Comparison of ENCODE assay signal across 7 mouse cellular contexts in the genomic region with DNA sequence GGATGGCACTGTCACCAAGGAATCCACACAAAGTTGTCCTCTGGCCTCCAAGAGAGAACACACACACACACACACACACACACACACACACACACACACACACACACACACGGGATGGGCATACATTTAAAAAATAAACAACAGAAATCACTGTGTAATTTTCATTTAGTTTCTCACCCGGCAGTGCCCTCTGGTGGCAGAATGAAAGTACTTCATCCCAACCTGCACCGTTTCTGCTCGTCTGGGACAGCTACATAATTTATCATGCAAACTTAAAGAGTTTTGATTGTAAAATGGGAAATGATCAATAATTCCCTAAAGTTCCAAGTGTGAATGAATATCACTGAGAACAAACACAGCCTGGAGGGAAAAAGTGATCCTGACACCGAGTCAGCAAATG.
DNase-seq lines count a peak whose midpoint lies in the region; ATAC-seq and TF ChIP-seq lines count a peak whose summit lies in the region.

No protein-coding gene starts in this region.

- H3ac ChIP-seq in C2C12 (ENCODE audit: control insufficient read depth, insufficient read length, low read depth), result no peak overlapping the region

- DNase-seq in hindbrain, embryonic 11.5 days (ENCODE audit: low spot score), result peak; percentile 75
- peak; percentile 49 for DNase-seq in MEL (ENCODE audit: low read depth, low spot score)
- peak; percentile 61 to 69 for DNase-seq in cerebellum, postnatal 36 days
- DNase-seq in left cerebral cortex, postnatal 14 days (ENCODE audit: low spot score in 2 of 2), result peak; percentile 70 to 74
- peak; percentile 21 for DNase-seq in retina, postnatal 7 days (ENCODE audit: low read depth, low spot score)

- H3K79me2 ChIP-seq in C2C12 (ENCODE audit: control insufficient read depth, insufficient read depth), result no peaks in the 10 kb centered on the region
- H3K79me2 ChIP-seq in MEL (ENCODE audit: control insufficient read depth, insufficient read depth, low read length, poor library complexity), result no peaks in the 10 kb centered on the region

- H3K27ac ChIP-seq in hindbrain, embryonic 11.5 days (ENCODE audit: low read depth, low read length), result no peak overlapping the region
- H3K27ac ChIP-seq in hindbrain, embryonic 16.5 days (ENCODE audit: low read depth, low read length), result no peak overlapping the region
- no peak overlapping the region for H3K27ac ChIP-seq in MEL (ENCODE audit: control insufficient read depth, low read depth, low read length)

- no peak for ATAC-seq in hindbrain, embryonic 11.5 days (ENCODE audit: low FRiP score)
- no peak for ATAC-seq in hindbrain, embryonic 16.5 days

- no peak overlapping the region for H3K4me3 ChIP-seq in hindbrain, embryonic 11.5 days (ENCODE audit: low read depth, low read length)
- H3K4me3 ChIP-seq in hindbrain, embryonic 16.5 days (ENCODE audit: low read length), result no peak overlapping the region
- no peak overlapping the region for H3K4me3 ChIP-seq in C2C12 (ENCODE audit: insufficient read depth, poor library complexity, severe bottlenecking)
- H3K4me3 ChIP-seq in MEL (ENCODE audit: control insufficient read depth in 1 of 2, insufficient read depth in 1 of 2, low read depth in 2 of 2, low read length in 2 of 2), result no peak overlapping the region

- no peak for TF ChIP-seq EP300 in MEL (IDR thresholded peaks at IDR 0.05; ENCODE audit: low read depth in 1 of 2, low read length in 2 of 2)

- no peak overlapping the region for H3K4me2 ChIP-seq in hindbrain, embryonic 11.5 days (replicated peaks; ENCODE audit: low read depth, low read length)
- H3K4me2 ChIP-seq in hindbrain, embryonic 16.5 days (ENCODE audit: low read length), result no peak overlapping the region

- TF ChIP-seq CTCF in C2C12 (IDR thresholded peaks at IDR 0.05; ENCODE audit: control insufficient read depth, insufficient read depth, insufficient read length) (peak; percentile 29), MEL (IDR thresholded peaks at IDR 0.05 in 2 of 3, conservative IDR thresholded peaks at IDR 0.05 in 1 of 3; ENCODE audit: control insufficient read depth in 1 of 3, insufficient read depth in 1 of 3, low read depth in 2 of 3, low read length in 3 of 3, poor library complexity in 1 of 3, severe bottlenecking in 1 of 3) (peak; percentile 57 to 78 (median 66))

- H3K4me1 ChIP-seq in hindbrain, embryonic 11.5 days (replicated peaks; ENCODE audit: control insufficient read depth, insufficient read depth, low read length), result no peaks in the 10 kb centered on the region
- no peaks in the 10 kb centered on the region for H3K4me1 ChIP-seq in hindbrain, embryonic 16.5 days (ENCODE audit: control insufficient read depth, insufficient read depth, low read depth, low read length)
- H3K4me1 ChIP-seq in MEL (ENCODE audit: control insufficient read depth in 1 of 2, insufficient read depth in 2 of 2, low read length in 2 of 2), result no peaks in the 10 kb centered on the region

- H3K27me3 ChIP-seq in hindbrain, embryonic 11.5 days (ENCODE audit: control insufficient read depth, insufficient read depth, low read length), result no peaks in the 10 kb centered on the region
- H3K27me3 ChIP-seq in hindbrain, embryonic 16.5 days (replicated peaks; ENCODE audit: control insufficient read depth, insufficient read depth, low read length), result peaks cover 4% of the 10 kb centered on the region; the same call in 1 of the 2 replicates
- H3K27me3 ChIP-seq in C2C12 (ENCODE audit: control insufficient read depth, insufficient read depth, insufficient read length) (no peaks in the 10 kb centered on the region), MEL (ENCODE audit: control insufficient read depth in 1 of 2, insufficient read depth in 2 of 2, low read length in 2 of 2) (peaks cover 0 to 1% of the 10 kb centered on the region in 2 experiments; a peak in 1 of 4 replicates)

- intact Hi-C loops in left cerebral cortex, postnatal 14 days (cut with DNase I), result loop anchor here (1.0 to 5.0 kb wide), 2 partner anchors 111 to 194 kb away; a partner anchor contains a TSS

- H3K9ac ChIP-seq in hindbrain, embryonic 11.5 days (ENCODE audit: low read depth, low read length), result no peak overlapping the region
- no peak overlapping the region for H3K9ac ChIP-seq in hindbrain, embryonic 16.5 days (ENCODE audit: low read depth, low read length)
- H3K9ac ChIP-seq in MEL (ENCODE audit: control insufficient read depth, low read depth, low read length, poor library complexity, severe bottlenecking), result no peak overlapping the region

- H3K79me3 ChIP-seq in C2C12 (ENCODE audit: low read depth), result no peaks in the 10 kb centered on the region

- no peaks in the 10 kb centered on the region for H3K9me3 ChIP-seq in hindbrain, embryonic 11.5 days (ENCODE audit: control insufficient read depth, low read length)
- no peaks in the 10 kb centered on the region for H3K9me3 ChIP-seq in hindbrain, embryonic 16.5 days (ENCODE audit: control insufficient read depth, low read length)
- H3K9me3 ChIP-seq in MEL (replicated peaks; ENCODE audit: insufficient read depth, low read length), result no peaks in the 10 kb centered on the region

- WGBS in hindbrain, embryonic 11.5 days, result 12% methylated on average over 5 of the region's 5 CpGs
- 9% methylated on average over 5 of the region's 5 CpGs for WGBS in hindbrain, embryonic 16.5 days

- peak; percentile 63 for TF ChIP-seq RAD21 in MEL (IDR thresholded peaks at IDR 0.05; ENCODE audit: low read depth, low read length)

- TF ChIP-seq POLR2A in MEL (IDR thresholded peaks at IDR 0.05; ENCODE audit: control insufficient read depth in 1 of 2, insufficient read depth in 1 of 2, low read depth in 1 of 2, low read length in 2 of 2, poor library complexity in 1 of 2), result no peak

- no peaks in the 10 kb centered on the region for H3K36me3 ChIP-seq in hindbrain, embryonic 11.5 days (ENCODE audit: control insufficient read depth, insufficient read depth, low read length)
- H3K36me3 ChIP-seq in hindbrain, embryonic 16.5 days (ENCODE audit: control insufficient read depth, insufficient read depth, low read length), result no peaks in the 10 kb centered on the region
- H3K36me3 ChIP-seq in C2C12 (ENCODE audit: control insufficient read depth, insufficient read depth) (no peaks in the 10 kb centered on the region), MEL (ENCODE audit: control insufficient read depth in 1 of 2, insufficient read depth in 2 of 2, low read length in 2 of 2) (no peaks in the 10 kb centered on the region)

TF ChIP-seq in C2C12, 6 proteins besides CTCF, POLR2A, EP300 and RAD21:
- TF ChIP-seq MYOD1 (IDR thresholded peaks at IDR 0.05; ENCODE audit: control insufficient read depth, insufficient read length, low read depth) (no peak), CEBPB (IDR thresholded peaks at IDR 0.05; ENCODE audit: low read depth) (no peak), USF1 (IDR thresholded peaks at IDR 0.05; ENCODE audit: low read depth) (no peak)

TF ChIP-seq in MEL, 35 proteins besides CTCF, POLR2A, EP300 and RAD21:
- TF ChIP-seq SMC3 (IDR thresholded peaks at IDR 0.05; ENCODE audit: low read depth, low read length), result peak; percentile 79
- TF ChIP-seq ZC3H11A (IDR thresholded peaks at IDR 0.05; ENCODE audit: low read depth, low read length), result peak; percentile 49
- no peak for TF ChIP-seq ZMIZ1 (IDR thresholded peaks at IDR 0.05; ENCODE audit: low read depth, low read length)

Comparison
In these comparisons a context has a peak if more than half of its experiments do, and no peak if none do; other contexts are left out.
1. DNase-seq: peak in every context shown above with its lines; median percentile 75 in hindbrain, embryonic 11.5 days; 72 in left cerebral cortex, postnatal 14 days; 65 in cerebellum, postnatal 36 days; 49 in MEL; 21 in retina, postnatal 7 days.